Mouse (Mus musculus) limb, embryonic 14.5 days (tissue): ENCODE measurements around the gene Plod1. TPM values are rescaled to one million over a fixed set of nuclear protein-coding genes. Genes with fewer than 3 reads are reported as not detected.

ENCODE experiments used
- ATAC-seq: fragments of 200-750 bp; cut with Nextera tagmentation; 2 replicates; pipeline ENCODE4 v1.8.0; 2017; ENCODE audit warnings: low read depth, moderate number of reproducible peaks, moderate TSS enrichment; ENCODE audit not compliant: low FRiP score
- DNase-seq: peaks from one replicate; pipeline ENCODE4 v3.0.0-alpha.2; 2015; ENCODE audit warnings: low spot score
- H3K27ac ChIP-seq: fragments of 300-500 bp; sonication (generic); replicated peaks from 2 replicates; pipeline ENCODE4 v1.5.1; 2014; ENCODE audit warnings: low read depth, mild to moderate bottlenecking, low read length, moderate library complexity, mixed read lengths
- H3K27me3 ChIP-seq: fragments of 300-500 bp; sonication (generic); 2 replicates; pipeline ENCODE4 v1.6.1; 2014; ENCODE audit warnings: low read length, mixed read lengths; ENCODE audit not compliant: control insufficient read depth, insufficient read depth
- H3K36me3 ChIP-seq: fragments of 300-500 bp; sonication (generic); 2 replicates; pipeline ENCODE4 v1.6.1; 2014; ENCODE audit warnings: mild to moderate bottlenecking, low read length, moderate library complexity, mixed read lengths; ENCODE audit not compliant: control insufficient read depth, insufficient read depth
- H3K4me1 ChIP-seq: fragments of 300-500 bp; sonication (generic); 2 replicates; pipeline ENCODE4 v1.6.1; 2014; ENCODE audit warnings: antibody characterized with exemption, low read length, mixed read lengths; ENCODE audit not compliant: control insufficient read depth, insufficient read depth
- H3K4me2 ChIP-seq: fragments of 300-500 bp; sonication (generic); replicated peaks from 2 replicates; pipeline ENCODE4 v1.6.1; 2014; ENCODE audit warnings: low read depth, mild to moderate bottlenecking, low read length, moderate library complexity; ENCODE audit not compliant: severe bottlenecking
- H3K4me3 ChIP-seq: fragments of 300-500 bp; sonication (generic); replicated peaks from 2 replicates; pipeline ENCODE4 v1.5.1; 2014; ENCODE audit warnings: low read length
- H3K9ac ChIP-seq: fragments of 300-500 bp; sonication (generic); 2 replicates; pipeline ENCODE4 v1.6.1; 2014; ENCODE audit warnings: mild to moderate bottlenecking, low read depth, low read length, moderate library complexity; ENCODE audit not compliant: severe bottlenecking
- H3K9me3 ChIP-seq: fragments of 300-500 bp; sonication (generic); 2 replicates; pipeline ENCODE4 v1.6.1; 2016; ENCODE audit warnings: low read length; ENCODE audit not compliant: control insufficient read depth
- POLR2A ChIP-seq: fragments of 200-500 bp; IDR thresholded peaks from 2 replicates; pipeline ENCODE4 v1.8.0; 2012; ENCODE audit warnings: inconsistent platforms, mild to moderate bottlenecking, moderate library complexity, borderline replicate concordance; ENCODE audit not compliant: insufficient read depth, insufficient read length; ENCODE audit errors: extremely low read depth
- WGBS: fragments of 180-500 bp; shearing (Covaris S2); extraction: QIAGEN DNeasy Blood & Tissue Kit; methylation state at CpG from one replicate; pipeline ENCODE4 v1.1.7; 2014; 5-methylcytosine and 5-hydroxymethylcytosine counted together
- polyA plus RNA-seq, 2 experiments: library from polyadenylated mRNA; depleted of rRNA in 1 of 2; stranded (reverse) in 1 of 2; unstranded in 1 of 2; fragments of >200 nt; fragmentation: Nextera tagmentation in 1 of 2; extraction: Ambion mirVana in 1 of 2; gene quantifications; 2 replicates each; pipeline versions ENCODE4 v1.2.1 to v1.2.3; 2012 to 2014

Plod1 gene
- polyA plus RNA-seq, 2 experiments = 93.0 to 104 TPM

- no peak for TF ChIP-seq POLR2A
- no peak for ATAC-seq
- Histone ChIP-seq H3K27me3 (no peaks in the 10 kb centered on the region), H3K4me3 (no peak overlapping the region), H3K36me3 (peaks cover 55% of the 10 kb centered on the region), H3K27ac (no peak overlapping the region), H3K9me3 (no peaks in the 10 kb centered on the region), H3K9ac (no peak overlapping the region), H3K4me1 (peaks cover 21% of the 10 kb centered on the region), H3K4me2 (no peak overlapping the region)
- no peak for DNase-seq
- 92% methylated on average over 14 of the region's 14 CpGs for WGBS
Observed at GRCm38 (mm10) chr4:147930946-147931345, 5.6 kb downstream of the Plod1 start.

GRCm38 (mm10) chr4:147928540-147928939, 8.0 kb downstream of the Plod1 start:
- ATAC-seq = no peak
- Histone ChIP-seq H3K9ac (no peak overlapping the region), H3K36me3 (peaks cover 74% of the 10 kb centered on the region), H3K4me1 (peaks cover 3% of the 10 kb centered on the region), H3K27ac (no peak overlapping the region), H3K4me3 (no peak overlapping the region), H3K9me3 (no peaks in the 10 kb centered on the region), H3K27me3 (no peaks in the 10 kb centered on the region), H3K4me2 (no peak overlapping the region)
- no peak for TF ChIP-seq POLR2A
- 78% methylated on average over 7 of the region's 7 CpGs for WGBS
- DNase-seq = no peak

- 29% methylated on average over 9 of the region's 9 CpGs for WGBS
- ATAC-seq (no peak), DNase-seq (no peak)
- no peaks in the 10 kb centered on the region for H3K9me3 ChIP-seq
- H3K4me3 ChIP-seq = no peak overlapping the region
- no peak overlapping the region for H3K9ac ChIP-seq
- H3K27ac ChIP-seq = no peak overlapping the region
- no peaks in the 10 kb centered on the region for H3K27me3 ChIP-seq
- no peaks in the 10 kb centered on the region for H3K4me1 ChIP-seq
- H3K36me3 ChIP-seq = peaks cover 79% of the 10 kb centered on the region
- no peak for TF ChIP-seq POLR2A
- no peak overlapping the region for H3K4me2 ChIP-seq
Observed at GRCm38 (mm10) chr4:147928136-147928535, 8.4 kb downstream of the Plod1 start.

GRCm38 (mm10) chr4:147927705-147928104, 8.9 kb downstream of the Plod1 start:
- WGBS = 43% methylated on average over 6 of the region's 8 CpGs
- ATAC-seq (no peak), DNase-seq (no peak)
- no peak for TF ChIP-seq POLR2A
- no peaks in the 10 kb centered on the region for H3K4me1 ChIP-seq
- H3K36me3 ChIP-seq = peaks cover 82% of the 10 kb centered on the region
- no peak overlapping the region for H3K27ac ChIP-seq
- H3K4me2 ChIP-seq = no peak overlapping the region
- no peak overlapping the region for H3K4me3 ChIP-seq
- no peaks in the 10 kb centered on the region for H3K9me3 ChIP-seq
- H3K27me3 ChIP-seq = no peaks in the 10 kb centered on the region
- no peak overlapping the region for H3K9ac ChIP-seq

GRCm38 (mm10) chr4:147922341-147922740, 14.2 kb downstream of the Plod1 start:
- Histone ChIP-seq H3K4me2 (no peak overlapping the region), H3K9ac (no peak overlapping the region), H3K27ac (no peak overlapping the region), H3K9me3 (no peaks in the 10 kb centered on the region), H3K4me3 (no peak overlapping the region), H3K36me3 (peaks cover 77% of the 10 kb centered on the region), H3K4me1 (no peaks in the 10 kb centered on the region), H3K27me3 (no peaks in the 10 kb centered on the region)
- DNase-seq = no peak
- no peak for TF ChIP-seq POLR2A
- no peak for ATAC-seq
- 75% methylated on average over 11 of the region's 11 CpGs for WGBS

- no peaks in the 10 kb centered on the region for H3K9me3 ChIP-seq
- DNase-seq (no peak), ATAC-seq (no peak)
- TF ChIP-seq POLR2A = no peak
- no peak overlapping the region for H3K27ac ChIP-seq
- H3K36me3 ChIP-seq = peaks cover 78% of the 10 kb centered on the region
- WGBS = 49% methylated on average over 10 of the region's 10 CpGs
- H3K9ac ChIP-seq = no peak overlapping the region
- H3K27me3 ChIP-seq = no peaks in the 10 kb centered on the region
- H3K4me3 ChIP-seq = no peak overlapping the region
- no peak overlapping the region for H3K4me2 ChIP-seq
- H3K4me1 ChIP-seq = no peaks in the 10 kb centered on the region
Observed at GRCm38 (mm10) chr4:147920973-147921372, 15.6 kb downstream of the Plod1 start.
